Mouse (Mus musculus) urinary bladder, adult 18-20 months (tissue): ENCODE measurements at regions not wholly inside any gene's neighbourhood (a gene's known extent, or its start where the extent isn't known, plus 50 kb on each side); places are given as distances from the start of the nearest gene placed in this dataset.

ENCODE experiments used
- DNase-seq, 2 experiments: peaks; one replicate each; pipeline ENCODE4 v3.0.0; 2022; ENCODE audit warnings: low spot score in 2 of 2, mixed read lengths in 2 of 2

DNA sequence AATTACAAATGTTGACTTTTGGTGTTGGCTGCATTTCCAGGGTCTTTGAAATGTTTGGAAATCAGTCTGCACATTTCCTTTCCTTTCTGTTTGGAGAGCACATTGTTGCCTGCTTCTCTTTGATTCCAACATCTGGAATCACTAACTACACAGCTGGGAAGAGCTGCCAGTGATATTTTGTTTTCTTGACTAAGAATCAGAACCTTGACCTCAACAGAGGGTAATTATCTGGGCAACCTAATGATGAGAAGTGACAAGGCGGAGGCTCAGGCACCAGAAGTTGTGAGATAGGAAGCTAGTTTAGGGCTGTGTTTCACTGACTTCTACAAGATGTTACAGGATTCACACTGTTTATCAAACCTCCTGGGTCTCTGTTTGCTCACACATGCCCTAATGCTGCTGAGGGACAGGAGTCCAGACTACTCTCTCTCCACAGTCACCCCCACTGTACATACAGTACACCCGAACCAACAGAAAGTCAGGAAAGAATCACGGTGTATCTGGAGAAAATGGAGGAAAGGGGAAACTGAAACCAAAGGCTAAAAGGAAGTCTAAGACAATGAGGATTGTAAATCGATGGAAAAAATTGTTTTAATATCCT, 359.8 kb downstream of the Rnd3 start:
- DNase-seq = no peak

- DNase-seq = no peak
Observed at GRCm38 (mm10) chr2:50772101-50772500, 376.8 kb downstream of the Rnd3 start.

- DNase-seq = no peak
Observed at GRCm38 (mm10) chr2:50759016-50759415, 389.9 kb downstream of the Rnd3 start.

GRCm38 (mm10) chr2:50757837-50758541, 390.9 kb downstream of the Rnd3 start:
- peak; percentile 22 to 40 for DNase-seq

DNA sequence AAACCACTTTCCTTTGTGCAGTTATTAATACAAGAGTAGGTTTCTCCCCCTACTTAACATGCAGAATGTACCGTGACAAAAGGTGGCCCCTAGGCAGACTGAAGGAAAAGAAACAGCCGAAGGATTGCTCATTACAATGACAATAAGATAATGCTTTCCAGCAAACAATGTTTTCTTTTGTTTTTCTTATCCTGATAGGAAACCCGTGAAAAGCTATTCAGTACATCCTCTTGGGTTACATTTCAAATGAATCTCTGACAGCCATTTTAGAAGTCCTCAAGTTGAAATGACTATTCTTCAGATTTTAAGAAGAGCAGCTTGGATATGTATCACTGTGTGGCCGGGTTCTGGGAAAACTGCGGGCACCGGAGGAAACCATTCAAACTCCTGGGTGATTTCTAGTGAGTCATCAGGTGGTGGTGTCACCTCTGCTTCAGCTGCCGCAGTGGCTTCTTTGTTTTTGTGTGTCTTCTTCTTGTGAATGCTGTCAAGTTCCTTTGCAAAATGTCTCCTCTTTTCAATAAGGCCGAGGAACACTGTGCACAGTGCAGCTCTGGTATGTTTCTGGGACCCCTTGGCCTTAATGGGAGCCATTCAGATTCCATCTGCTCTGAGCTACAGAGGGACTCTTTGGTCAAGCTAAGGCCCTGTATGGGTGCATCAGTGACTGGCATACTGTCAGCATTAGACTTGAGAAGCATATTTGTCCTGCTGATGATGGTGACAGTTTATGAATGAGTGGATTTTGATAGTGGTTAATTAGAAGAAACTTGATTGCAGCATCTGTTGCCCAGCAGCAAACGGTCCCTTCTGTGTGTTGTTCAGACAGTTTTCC, 393.1 kb downstream of the Rnd3 start:
- no peak for DNase-seq

- DNase-seq = no peak
Observed at GRCm38 (mm10) chr2:50755160-50755559, 393.8 kb downstream of the Rnd3 start.

DNA sequence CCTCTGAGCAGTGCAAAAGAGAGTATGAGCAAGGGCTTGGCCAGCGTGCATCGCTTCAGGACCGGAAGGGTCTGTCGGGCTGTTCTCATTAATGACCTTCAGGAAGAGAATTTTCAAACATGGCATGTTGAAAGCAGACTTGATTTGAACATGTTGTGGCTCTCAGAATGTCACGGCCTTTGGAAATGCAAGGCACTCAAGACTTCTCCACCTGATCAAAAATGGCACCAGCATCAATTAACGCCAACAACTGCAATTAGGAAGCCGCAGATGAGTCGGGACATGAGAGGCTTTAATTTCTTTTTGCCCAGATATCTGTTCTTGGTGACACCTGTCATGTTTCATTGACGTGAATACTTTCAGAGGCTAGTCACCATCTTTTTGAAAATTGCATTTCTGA, 396.5 kb downstream of the Rnd3 start:
- no peak for DNase-seq

GRCm38 (mm10) chr2:50750799-50751198, 398.1 kb downstream of the Rnd3 start:
- DNase-seq = no peak

DNA sequence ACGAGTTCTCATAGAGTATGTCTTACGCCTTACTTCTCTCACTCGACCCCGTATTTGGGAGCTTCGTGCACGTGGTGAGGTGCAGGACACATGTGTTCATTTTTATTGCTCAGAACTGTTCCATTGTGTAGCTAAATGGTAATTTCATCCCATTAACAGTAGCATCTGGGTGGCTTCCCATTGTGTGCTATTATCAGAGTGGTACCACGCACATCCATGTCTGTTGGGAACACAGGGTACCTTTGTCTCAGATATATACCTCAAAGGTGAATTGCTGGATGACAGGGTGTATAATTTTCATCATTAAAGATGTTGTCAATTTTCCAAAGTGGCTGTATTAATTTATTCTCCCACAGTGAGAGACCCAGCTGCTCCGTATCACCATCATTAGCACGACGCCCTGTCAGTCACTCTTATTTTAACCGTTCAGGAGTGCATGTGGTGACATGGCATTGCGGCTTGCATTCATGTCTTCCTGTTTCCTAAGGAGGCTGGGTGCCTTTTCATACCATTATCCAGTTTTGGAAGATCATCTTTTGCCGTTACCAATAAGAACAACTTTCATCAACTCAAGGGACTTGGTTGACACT, 404.2 kb downstream of the Rnd3 start:
- DNase-seq = no peak

DNA sequence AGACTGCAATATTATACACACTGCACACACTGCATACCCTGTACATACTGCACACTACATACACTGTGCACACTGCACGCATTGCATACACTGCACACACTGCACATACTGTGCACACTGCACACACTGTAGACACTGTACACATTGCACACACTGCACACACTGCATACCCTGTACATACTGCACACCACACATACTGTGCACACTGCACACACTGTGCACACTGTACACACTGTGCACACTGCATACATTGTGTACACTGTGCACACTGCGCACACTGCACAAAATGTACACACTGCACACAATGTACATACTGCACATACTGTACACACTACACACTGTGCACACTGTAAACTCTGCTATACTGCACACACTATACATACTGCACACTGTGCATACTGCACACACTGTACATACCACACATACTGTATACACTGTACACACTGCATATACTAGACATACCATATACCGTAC, 405.1 kb downstream of the Rnd3 start:
- DNase-seq = no peak

- no peak for DNase-seq
Observed at GRCm38 (mm10) chr2:50742421-50742820, 406.5 kb downstream of the Rnd3 start.

GRCm38 (mm10) chr2:50741337-50741736, 407.6 kb downstream of the Rnd3 start:
- DNase-seq = no peak

DNA sequence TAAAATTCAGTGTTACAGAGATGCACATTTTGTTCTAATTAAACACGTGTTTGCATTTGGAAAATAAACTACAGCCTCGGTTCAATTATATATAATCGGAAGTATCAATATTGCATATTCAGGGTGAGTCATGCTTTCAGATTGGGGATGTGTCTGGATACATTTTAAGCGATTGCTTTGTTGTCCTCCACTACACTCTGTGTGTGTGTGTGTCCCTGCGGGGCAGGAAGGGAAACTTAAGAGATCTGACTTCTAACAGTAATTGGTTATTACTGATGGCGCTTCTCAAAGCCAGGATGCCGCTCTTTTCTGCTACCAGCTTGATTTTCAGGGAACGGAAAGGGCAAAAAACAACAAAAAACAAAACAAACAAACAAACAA, 409.3 kb downstream of the Rnd3 start:
- DNase-seq = no peak

DNA sequence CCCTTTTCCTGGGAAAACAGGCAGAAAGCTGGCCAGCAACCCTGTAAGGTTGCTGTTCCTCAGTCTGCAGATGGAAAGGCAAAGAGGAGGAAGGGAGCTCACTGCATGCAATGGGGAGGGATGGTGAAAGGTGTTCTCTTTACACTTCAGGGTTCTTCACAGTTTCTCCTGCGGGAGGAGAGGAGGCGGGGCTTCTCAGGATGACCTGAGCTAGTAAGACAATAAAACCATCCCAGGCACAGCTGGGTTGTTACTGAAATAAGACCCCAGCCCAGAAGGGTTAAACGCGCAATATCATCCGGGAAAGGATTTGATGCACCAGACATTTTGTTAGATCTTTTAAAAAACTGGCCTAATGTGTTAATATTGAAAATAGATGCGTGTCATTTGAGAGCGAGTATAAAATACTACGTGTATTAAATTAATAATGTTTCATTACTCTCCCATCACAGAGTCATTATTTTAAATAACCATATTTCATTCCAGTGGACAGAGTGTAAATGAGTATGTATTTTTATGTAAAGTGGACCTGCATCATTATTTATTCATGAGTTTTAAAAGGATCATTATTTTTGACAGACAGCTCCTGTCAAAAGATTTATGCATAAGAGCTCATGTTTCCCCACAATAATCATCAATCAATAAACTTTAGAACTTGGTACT, 409.8 kb downstream of the Rnd3 start:
- no peak for DNase-seq

GRCm38 (mm10) chr2:50737706-50738105, 411.2 kb downstream of the Rnd3 start:
- no peak for DNase-seq

DNA sequence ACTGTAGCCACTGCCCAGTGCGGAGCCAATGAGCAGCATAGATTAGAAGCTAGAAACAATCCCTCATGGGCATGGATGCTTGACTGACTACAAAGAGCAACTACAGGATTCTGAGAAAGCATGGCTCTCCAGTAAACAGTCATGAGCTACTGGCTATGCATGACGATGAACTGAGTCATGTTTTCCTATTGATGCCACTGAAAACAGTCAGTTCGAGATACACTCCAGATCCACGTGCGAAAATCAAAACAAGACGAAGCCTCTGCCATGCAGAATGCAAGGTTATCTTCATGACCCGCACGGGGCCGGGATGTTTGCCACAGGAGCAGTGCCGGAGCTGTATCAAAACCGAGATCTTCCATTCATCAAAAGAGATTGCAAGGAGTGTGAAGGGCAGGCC, 413.9 kb downstream of the Rnd3 start:
- DNase-seq = no peak

GRCm38 (mm10) chr2:50706652-50707051, 410.1 kb upstream of the Mmadhc start:
- DNase-seq = no peak

DNA sequence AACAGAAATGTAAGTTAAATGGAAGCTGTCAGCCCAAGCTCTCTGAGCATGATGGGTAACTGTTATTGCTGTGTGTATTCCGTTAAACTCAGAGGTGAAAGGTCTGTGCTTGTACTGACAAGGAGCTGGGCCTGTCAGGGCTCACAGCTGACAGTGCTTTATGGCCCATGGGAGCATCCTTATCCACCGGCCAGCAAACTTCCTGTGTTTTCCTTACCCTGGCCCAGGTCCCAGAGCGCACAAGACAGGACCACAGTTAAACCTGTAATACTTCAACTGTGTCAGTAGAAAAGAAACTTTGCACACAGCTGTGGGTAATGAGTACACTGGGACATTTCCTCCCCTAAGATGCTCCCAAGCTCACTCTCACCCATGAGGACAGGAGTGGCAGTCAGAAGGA, 407.7 kb upstream of the Mmadhc start:
- DNase-seq = no peak

GRCm38 (mm10) chr2:50702584-50703450, 406.2 kb upstream of the Mmadhc start:
- no peak for DNase-seq

- DNase-seq = no peak
Observed at GRCm38 (mm10) chr2:50698841-50699240, 402.2 kb upstream of the Mmadhc start.

GRCm38 (mm10) chr2:50696575-50696974, 400.0 kb upstream of the Mmadhc start:
- no peak for DNase-seq
